Mouse (Mus musculus) embryo, embryonic 11 days (tissue): ENCODE measurements at regions not wholly inside any gene's neighbourhood (a gene's known extent, or its start where the extent isn't known, plus 50 kb on each side); places are given as distances from the start of the nearest gene placed in this dataset.
A peak's percentile ranks its signal among the peaks of the same experiment; 100 is the strongest.

Experiments used
- DNase-seq: peaks from one replicate; pipeline ENCODE4 v3.0.0-alpha.2; 2015

GRCm38 (mm10) chrX:132362832-132363231 is 1326.0 kb downstream of the Pcdh19 start:
- DNase-seq: no peak

GRCm38 (mm10) chrX:132349779-132350178 is 1339.0 kb downstream of the Pcdh19 start:
- DNase-seq: peak; percentile 2
